Mouse (Mus musculus): ENCODE results near the gene Gmds. TPM values are rescaled to one million over a fixed set of nuclear protein-coding genes. Genes with fewer than 3 reads are reported as not detected.

Gene Gmds
- polyA plus RNA-seq (2012; rRNA removed), result 9.6 and 11.3 TPM in 2 replicates

GRCm38 (mm10) chr13:32338513-32339365 is at the start of gene Gmds:
Gene Gmds (minus strand): TSS chr13:32338740.
- no peak for TF ChIP-seq CTCF (IDR thresholded peaks at IDR 0.05; ENCODE audit: extremely low read depth, insufficient read depth, low read length)
- peak; percentile 79 for TF ChIP-seq POLR2A (IDR thresholded peaks at IDR 0.05; ENCODE audit: extremely low read depth, insufficient read depth, low read length)
- H3K4me3 ChIP-seq (ENCODE audit: insufficient read depth, low read length), result peak within 1 kb of the TSS; percentile 89
- no peaks in the 10 kb centered on the region for H3K4me1 ChIP-seq (ENCODE audit: control insufficient read depth, insufficient read depth, low read length)
- 0 out of 2 replicates have a peak within 1 kb of the TSS, but pooled peaks have one; percentile 41 for H3K27ac ChIP-seq (ENCODE audit: insufficient read depth, low read length)

- Histone ChIP-seq H3K4me1 (ENCODE audit: control insufficient read depth, insufficient read depth, low read length) (no peaks in the 10 kb centered on the region), H3K27ac (ENCODE audit: insufficient read depth, low read length) (no peak overlapping the region), H3K4me3 (ENCODE audit: insufficient read depth, low read length) (no peak overlapping the region)
- TF ChIP-seq POLR2A (IDR thresholded peaks at IDR 0.05; ENCODE audit: extremely low read depth, insufficient read depth, low read length) (no peak), CTCF (IDR thresholded peaks at IDR 0.05; ENCODE audit: extremely low read depth, insufficient read depth, low read length) (no peak)
Observed at GRCm38 (mm10) chr13:32385421-32386092, 47.0 kb upstream of the Gmds start.

- Histone ChIP-seq H3K27ac (ENCODE audit: insufficient read depth, low read length) (no peak overlapping the region), H3K4me1 (ENCODE audit: control insufficient read depth, insufficient read depth, low read length) (no peaks in the 10 kb centered on the region), H3K4me3 (ENCODE audit: insufficient read depth, low read length) (no peak overlapping the region)
- TF ChIP-seq POLR2A (IDR thresholded peaks at IDR 0.05; ENCODE audit: extremely low read depth, insufficient read depth, low read length) (no peak), CTCF (IDR thresholded peaks at IDR 0.05; ENCODE audit: extremely low read depth, insufficient read depth, low read length) (no peak)
Observed at GRCm38 (mm10) chr13:32382227-32383010, 43.9 kb upstream of the Gmds start.

GRCm38 (mm10) chr13:32378634-32379033 is 40.1 kb upstream of the Gmds start:
- TF ChIP-seq CTCF (IDR thresholded peaks at IDR 0.05; ENCODE audit: extremely low read depth, insufficient read depth, low read length), result no peak
- TF ChIP-seq POLR2A (IDR thresholded peaks at IDR 0.05; ENCODE audit: extremely low read depth, insufficient read depth, low read length), result no peak
- H3K4me3 ChIP-seq (ENCODE audit: insufficient read depth, low read length), result no peak overlapping the region
- no peaks in the 10 kb centered on the region for H3K4me1 ChIP-seq (ENCODE audit: control insufficient read depth, insufficient read depth, low read length)
- H3K27ac ChIP-seq (ENCODE audit: insufficient read depth, low read length), result no peak overlapping the region

- no peak overlapping the region for H3K4me3 ChIP-seq (ENCODE audit: insufficient read depth, low read length)
- H3K27ac ChIP-seq (ENCODE audit: insufficient read depth, low read length), result no peak overlapping the region
- H3K4me1 ChIP-seq (ENCODE audit: control insufficient read depth, insufficient read depth, low read length), result no peaks in the 10 kb centered on the region
- TF ChIP-seq CTCF (IDR thresholded peaks at IDR 0.05; ENCODE audit: extremely low read depth, insufficient read depth, low read length), result no peak
- TF ChIP-seq POLR2A (IDR thresholded peaks at IDR 0.05; ENCODE audit: extremely low read depth, insufficient read depth, low read length), result no peak
Observed at GRCm38 (mm10) chr13:32372531-32372883, 34.0 kb upstream of the Gmds start.

GRCm38 (mm10) chr13:32371874-32372530 is 33.5 kb upstream of the Gmds start:
- H3K4me3 ChIP-seq (ENCODE audit: insufficient read depth, low read length), result no peak overlapping the region
- H3K27ac ChIP-seq (ENCODE audit: insufficient read depth, low read length), result no peak overlapping the region
- TF ChIP-seq POLR2A (IDR thresholded peaks at IDR 0.05; ENCODE audit: extremely low read depth, insufficient read depth, low read length), result no peak
- no peak for TF ChIP-seq CTCF (IDR thresholded peaks at IDR 0.05; ENCODE audit: extremely low read depth, insufficient read depth, low read length)
- no peaks in the 10 kb centered on the region for H3K4me1 ChIP-seq (ENCODE audit: control insufficient read depth, insufficient read depth, low read length)

- TF ChIP-seq CTCF (IDR thresholded peaks at IDR 0.05; ENCODE audit: extremely low read depth, insufficient read depth, low read length), result no peak
- no peak for TF ChIP-seq POLR2A (IDR thresholded peaks at IDR 0.05; ENCODE audit: extremely low read depth, insufficient read depth, low read length)
- H3K4me1 ChIP-seq (ENCODE audit: control insufficient read depth, insufficient read depth, low read length), result no peaks in the 10 kb centered on the region
- no peak overlapping the region for H3K27ac ChIP-seq (ENCODE audit: insufficient read depth, low read length)
- H3K4me3 ChIP-seq (ENCODE audit: insufficient read depth, low read length), result no peak overlapping the region
Observed at GRCm38 (mm10) chr13:32370751-32371150, 32.2 kb upstream of the Gmds start.

GRCm38 (mm10) chr13:32370135-32370534 is 31.6 kb upstream of the Gmds start:
- no peaks in the 10 kb centered on the region for H3K4me1 ChIP-seq (ENCODE audit: control insufficient read depth, insufficient read depth, low read length)
- TF ChIP-seq POLR2A (IDR thresholded peaks at IDR 0.05; ENCODE audit: extremely low read depth, insufficient read depth, low read length) (no peak), CTCF (IDR thresholded peaks at IDR 0.05; ENCODE audit: extremely low read depth, insufficient read depth, low read length) (no peak)
- no peak overlapping the region for H3K27ac ChIP-seq (ENCODE audit: insufficient read depth, low read length)
- no peak overlapping the region for H3K4me3 ChIP-seq (ENCODE audit: insufficient read depth, low read length)
